Mouse (Mus musculus) granulocyte monocyte progenitor cell, adult 5-6 weeks (primary cell): ENCODE data around the gene Myh9. TPM values are rescaled to one million over a fixed set of nuclear protein-coding genes. Genes with fewer than 3 reads are reported as not detected.
"Not testable (repeated sequence)": the region's sequence is repeated elsewhere in the genome, so short reads cannot be mapped to it uniquely, and the experiment has no call there.

Experiments
- ATAC-seq: replicated peaks from 2 replicates; pipeline ENCODE4 v1.8.0; 2016; ENCODE audit warnings: mild to moderate bottlenecking, moderate TSS enrichment, inconsistent platforms; ENCODE audit not compliant: poor library complexity, severe bottlenecking
- total RNA-seq, 2 experiments: library from RNA; stranded (forward) in 1 of 2; stranded (reverse) in 1 of 2; fragments of 200-712, 200-1000 nt in 1 of 2; fragments of >200 nt in 1 of 2; fragmentation: Nextera tagmentation in 1 of 2; gene quantifications; 2 replicates each; pipeline ENCODE4 v1.2.3; 2014 to 2017

The Myh9 gene
- total RNA-seq, 2 experiments from 2014 or later = 285 to 315 TPM

- ATAC-seq = no peak
These were observed 78.3 kb downstream of the Myh9 start for GRCm38 (mm10) chr15:77763702-77764101.

GRCm38 (mm10) chr15:77763050-77763449, 78.9 kb downstream of the Myh9 start:
- no peak for ATAC-seq

GRCm38 (mm10) chr15:77761561-77762380, 80.2 kb downstream of the Myh9 start:
- peak; percentile 70; the same call in 1 of the 2 replicates for ATAC-seq

- ATAC-seq = no peak
These were observed 80.9 kb downstream of the Myh9 start for GRCm38 (mm10) chr15:77761083-77761482.

- no peak for ATAC-seq
These were observed 81.9 kb downstream of the Myh9 start for GRCm38 (mm10) chr15:77760037-77760436.

- no peak for ATAC-seq
These were observed 84.3 kb downstream of the Myh9 start for GRCm38 (mm10) chr15:77757586-77758226.

- ATAC-seq = peak; percentile 76
These were observed 85.1 kb downstream of the Myh9 start, which contains the start of gene Apol8 for GRCm38 (mm10) chr15:77756848-77757247. TSS of gene Apol8 (minus strand) at chr15:77757003.

DNA sequence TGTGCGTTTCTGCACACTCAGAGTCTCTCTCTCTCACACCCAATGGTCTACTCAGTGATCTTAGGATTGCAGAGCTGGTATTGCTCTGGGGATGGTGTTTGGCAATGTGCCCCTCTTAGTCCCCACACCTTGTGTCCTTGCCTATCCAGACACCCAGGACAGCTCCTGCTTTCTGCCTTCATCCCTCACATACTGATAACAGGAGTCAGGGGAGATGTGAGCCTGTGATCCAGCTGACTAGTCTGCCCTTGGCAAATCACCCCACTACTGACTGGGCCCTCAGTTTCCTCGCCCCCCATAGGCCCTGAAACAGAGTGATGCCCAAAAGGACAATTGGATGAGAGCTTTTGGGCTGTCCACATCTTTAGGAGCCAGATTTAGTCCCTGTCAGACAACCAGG, 85.9 kb downstream of the Myh9 start:
- ATAC-seq = no peak

DNA sequence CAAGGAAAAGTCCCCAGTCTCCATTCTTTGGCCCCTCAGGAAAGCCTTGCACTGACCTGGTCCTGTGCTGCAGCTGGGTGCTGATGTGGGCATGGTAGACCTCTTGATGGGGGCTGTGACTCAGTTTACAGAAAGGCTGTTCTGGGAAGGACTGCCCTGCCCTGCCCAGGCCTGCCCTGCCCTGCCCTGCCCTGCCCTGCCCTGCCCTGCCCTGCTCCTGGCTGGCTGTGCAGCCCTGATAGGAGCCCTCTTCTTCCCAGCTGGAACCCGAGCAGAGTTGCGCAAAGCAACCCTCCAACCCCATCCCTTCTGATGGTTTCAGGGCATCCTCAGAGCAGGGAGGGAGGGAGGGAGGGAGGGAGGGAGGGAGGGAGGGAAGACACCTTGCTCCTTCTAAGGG, 86.8 kb downstream of the Myh9 start:
- ATAC-seq = no peak

- ATAC-seq = no peak; the same call in 1 of the 2 replicates
These were observed 89.5 kb downstream of the Myh9 start for GRCm38 (mm10) chr15:77752443-77752842.

DNA sequence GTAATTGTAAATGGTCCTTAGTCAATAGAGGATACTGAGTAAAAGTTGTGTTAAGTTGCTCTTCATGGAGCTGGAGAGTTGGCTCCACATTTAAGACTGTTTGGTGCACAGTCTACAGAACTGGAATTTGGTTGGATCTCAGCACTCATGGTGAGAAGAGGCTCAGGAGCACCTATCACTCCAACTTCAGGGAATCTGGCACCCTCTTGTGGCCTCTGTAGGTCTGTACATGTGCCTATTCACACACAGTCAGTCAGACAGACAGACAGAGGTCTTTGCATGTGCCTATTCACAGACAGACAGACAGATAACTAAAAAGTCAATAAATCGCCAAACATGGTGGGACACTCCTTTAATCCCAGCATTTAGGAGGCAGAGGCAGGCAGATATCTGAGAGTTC, 91.5 kb downstream of the Myh9 start:
- peak; percentile 58 for ATAC-seq

DNA sequence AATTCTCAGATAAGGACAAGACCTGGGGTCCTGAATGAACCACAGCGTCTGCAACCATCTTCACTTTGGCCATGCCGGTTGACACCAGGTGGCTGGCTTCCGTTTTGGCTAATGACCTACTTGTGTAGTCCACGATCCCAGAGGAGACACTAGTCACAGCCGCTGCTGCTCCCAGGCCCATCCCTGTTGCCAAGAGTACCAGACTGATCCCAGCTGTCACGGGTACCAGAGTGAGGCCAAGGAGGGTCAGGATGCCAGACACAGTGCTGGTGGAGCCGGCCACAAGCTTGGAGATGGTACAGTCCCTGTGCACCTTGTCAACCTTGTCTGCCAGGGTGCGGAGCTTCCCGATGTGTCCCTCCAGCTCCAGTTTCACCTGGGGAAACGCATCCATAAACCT, 92.3 kb downstream of the Myh9 start:
- no peak for ATAC-seq

DNA sequence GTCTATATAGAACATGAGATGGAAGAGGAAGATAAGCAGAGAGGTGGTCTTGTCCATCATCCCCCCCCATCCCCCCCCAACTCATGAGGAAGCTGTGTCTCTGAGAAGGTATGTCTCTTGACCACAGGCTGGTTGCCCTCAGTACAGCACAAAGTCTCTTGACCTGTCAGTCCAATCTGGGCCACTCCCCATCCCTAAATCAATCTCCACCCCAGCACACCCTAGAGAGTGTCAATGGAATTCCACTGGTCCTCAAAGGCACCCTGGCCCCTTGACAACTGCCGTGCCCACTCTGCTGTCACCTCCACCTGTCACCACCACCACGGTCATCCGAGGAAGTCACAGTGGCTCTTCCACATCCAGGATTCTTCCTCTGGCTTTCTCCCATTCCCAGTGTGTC, 93.6 kb downstream of the Myh9 start:
- no peak for ATAC-seq

DNA sequence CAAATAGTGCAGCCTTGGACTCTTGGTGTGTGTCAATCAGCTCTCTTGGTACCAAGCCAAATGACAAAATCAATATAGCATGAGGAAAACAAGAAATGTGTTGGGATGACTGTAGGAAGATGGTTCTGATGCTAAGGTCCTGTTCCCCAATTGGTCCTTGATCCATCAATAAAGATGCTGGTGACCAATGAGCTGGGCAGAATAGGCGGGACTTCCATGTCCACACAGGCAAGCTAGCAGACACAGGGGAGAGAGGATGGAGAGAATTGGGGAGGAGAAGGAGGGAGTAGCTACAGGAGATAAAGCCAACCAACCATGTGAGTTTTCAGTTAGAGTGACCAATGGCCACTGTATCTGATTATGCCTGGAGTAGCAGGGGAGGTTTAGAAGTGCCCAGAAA, 95.6 kb downstream of the Myh9 start:
- no peak for ATAC-seq

- ATAC-seq = no peak
These were observed 96.9 kb downstream of the Myh9 start for GRCm38 (mm10) chr15:77745081-77745480.

- ATAC-seq = no peak
These were observed 97.3 kb downstream of the Myh9 start for GRCm38 (mm10) chr15:77744632-77745031.

GRCm38 (mm10) chr15:77741556-77741955, 100.4 kb downstream of the Myh9 start:
- ATAC-seq = not testable (repeated sequence)

GRCm38 (mm10) chr15:77740511-77741297, 101.3 kb downstream of the Myh9 start:
- no peak for ATAC-seq

- ATAC-seq = not testable (repeated sequence)
These were observed 108.1 kb downstream of the Myh9 start for GRCm38 (mm10) chr15:77733903-77734302.

- ATAC-seq = peak; percentile 35
These were observed 108.6 kb downstream of the Myh9 start for GRCm38 (mm10) chr15:77733380-77733779.

- not testable (repeated sequence) for ATAC-seq
These were observed 109.1 kb downstream of the Myh9 start for GRCm38 (mm10) chr15:77732851-77733250.
